Mouse (Mus musculus) heart, embryonic 10.5 days (tissue): ENCODE data around the gene Smarcd1. TPM values are rescaled to one million over a fixed set of nuclear protein-coding genes. Genes with fewer than 3 reads are reported as not detected.

Experiments
- DNase-seq: peaks from one replicate; pipeline ENCODE4 v3.0.0-alpha.2; 2017; ENCODE audit warnings: low spot score
- H3K27ac ChIP-seq: fragments of 300-500 bp; sonication (generic); 2 replicates; pipeline ENCODE4 v1.5.1; 2016; ENCODE audit warnings: mild to moderate bottlenecking
- H3K27me3 ChIP-seq: fragments of 300-500 bp; sonication (generic); 2 replicates; pipeline ENCODE4 v1.6.1; 2016; ENCODE audit warnings: mild to moderate bottlenecking; ENCODE audit not compliant: poor library complexity, insufficient read depth, severe bottlenecking
- H3K36me3 ChIP-seq: fragments of 300-500 bp; sonication (generic); 2 replicates; pipeline ENCODE4 v1.6.1; 2016; ENCODE audit warnings: mild to moderate bottlenecking, moderate library complexity
- H3K4me1 ChIP-seq: fragments of 300-500 bp; sonication (generic); 2 replicates; pipeline ENCODE4 v1.6.1; 2016; ENCODE audit warnings: mild to moderate bottlenecking
- H3K4me3 ChIP-seq: fragments of 300-500 bp; sonication (generic); 2 replicates; pipeline ENCODE4 v1.5.1; 2016; ENCODE audit warnings: mild to moderate bottlenecking, moderate library complexity
- H3K9me3 ChIP-seq: fragments of 300-500 bp; sonication (generic); 2 replicates; pipeline ENCODE4 v1.6.1; 2016; ENCODE audit warnings: mild to moderate bottlenecking, moderate library complexity
- WGBS: fragments of 180-500 bp; shearing (Covaris S2); methylation state at CpG from one replicate; pipeline ENCODE4 v1.1.7; 2016; 5-methylcytosine and 5-hydroxymethylcytosine counted together
- polyA plus RNA-seq: library from polyadenylated mRNA; unstranded; fragments of >200 nt; fragmentation: Nextera tagmentation; extraction: Ambion mirVana; gene quantifications from 2 replicates; pipeline ENCODE4 v1.2.1, GENCODE M21; 2016

Smarcd1 gene
- polyA plus RNA-seq: 31.1 and 45.5 TPM in 2 replicates

- Histone ChIP-seq H3K9me3 (no peaks in the 10 kb centered on the region), H3K27ac (peak within 1 kb of the TSS; percentile 100), H3K4me1 (peaks cover 65% of the 10 kb centered on the region), H3K4me3 (peak within 1 kb of the TSS; percentile 92), H3K27me3 (peaks cover 23% of the 10 kb centered on the region), H3K36me3 (peaks cover 35% of the 10 kb centered on the region)
- WGBS: under 1% methylated on average over 70 of the region's 71 CpGs
- DNase-seq: peak; percentile 97
These were observed at the start of gene Smarcd1 for GRCm38 (mm10) chr15:99701999-99702900. TSS of gene Smarcd1 (plus strand) at chr15:99702129.

GRCm38 (mm10) chr15:99653291-99653690, 48.6 kb upstream of the Smarcd1 start:
- DNase-seq: peak; percentile 74
- Histone ChIP-seq H3K27me3 (peaks cover 39% of the 10 kb centered on the region), H3K27ac (0 out of 2 replicates have a peak overlapping the region, but pooled peaks have one; percentile 17), H3K4me1 (peaks cover 47% of the 10 kb centered on the region), H3K4me3 (peak overlapping the region; percentile 54), H3K9me3 (no peaks in the 10 kb centered on the region), H3K36me3 (no peaks in the 10 kb centered on the region)
- 9% methylated on average over 8 of the region's 8 CpGs for WGBS

GRCm38 (mm10) chr15:99653876-99654275, 48.1 kb upstream of the Smarcd1 start:
- Histone ChIP-seq H3K27me3 (peaks cover 39% of the 10 kb centered on the region), H3K27ac (0 out of 2 replicates have a peak overlapping the region, but pooled peaks have one; percentile 17)
- DNase-seq: no peak

GRCm38 (mm10) chr15:99655956-99656355, 46.0 kb upstream of the Smarcd1 start:
- peak; percentile 70 for DNase-seq
- Histone ChIP-seq H3K4me3 (no peak overlapping the region), H3K36me3 (no peaks in the 10 kb centered on the region), H3K4me1 (peaks cover 23% of the 10 kb centered on the region), H3K9me3 (no peaks in the 10 kb centered on the region), H3K27ac (no peak overlapping the region), H3K27me3 (peaks cover 46% of the 10 kb centered on the region)
- WGBS: 43% methylated on average over 9 of the region's 9 CpGs

More at GRCm38 (mm10) chr15:99653876-99654275, 48.1 kb upstream of the Smarcd1 start:
- 2% methylated on average over 21 of the region's 21 CpGs for WGBS
- Histone ChIP-seq H3K9me3 (no peaks in the 10 kb centered on the region), H3K4me3 (peak overlapping the region; percentile 54), H3K36me3 (no peaks in the 10 kb centered on the region), H3K4me1 (peaks cover 42% of the 10 kb centered on the region)

- peaks cover 36% of the 10 kb centered on the region for H3K4me1 ChIP-seq
- WGBS: 54% methylated on average over 2 of the region's 2 CpGs
- DNase-seq: peak; percentile 66
- no peaks in the 10 kb centered on the region for H3K36me3 ChIP-seq
- peaks cover 55% of the 10 kb centered on the region for H3K27me3 ChIP-seq
- no peak overlapping the region for H3K4me3 ChIP-seq
- H3K9me3 ChIP-seq: no peaks in the 10 kb centered on the region
- H3K27ac ChIP-seq: no peak overlapping the region
These were observed 43.5 kb upstream of the Smarcd1 start for GRCm38 (mm10) chr15:99658437-99658836.

GRCm38 (mm10) chr15:99661121-99661830, 40.7 kb upstream of the Smarcd1 start:
- DNase-seq: no peak
- H3K4me3 ChIP-seq: no peak overlapping the region

GRCm38 (mm10) chr15:99662371-99662770, 39.6 kb upstream of the Smarcd1 start:
- peaks cover 43% of the 10 kb centered on the region for H3K27me3 ChIP-seq
- DNase-seq: peak; percentile 82
- no peak overlapping the region for H3K27ac ChIP-seq
- H3K9me3 ChIP-seq: no peaks in the 10 kb centered on the region
- no peak overlapping the region for H3K4me3 ChIP-seq
- 14% methylated on average over 7 of the region's 7 CpGs for WGBS
- peaks cover 46% of the 10 kb centered on the region for H3K4me1 ChIP-seq
- no peaks in the 10 kb centered on the region for H3K36me3 ChIP-seq

More at GRCm38 (mm10) chr15:99661121-99661830, 40.7 kb upstream of the Smarcd1 start:
- Histone ChIP-seq H3K4me1 (peaks cover 47% of the 10 kb centered on the region), H3K27me3 (peaks cover 41% of the 10 kb centered on the region), H3K9me3 (no peaks in the 10 kb centered on the region), H3K27ac (no peak overlapping the region), H3K36me3 (no peaks in the 10 kb centered on the region)
- WGBS: 88% methylated on average over 15 of the region's 15 CpGs

- H3K27me3 ChIP-seq: peaks cover 55% of the 10 kb centered on the region
- no peaks in the 10 kb centered on the region for H3K9me3 ChIP-seq
- peaks cover 52% of the 10 kb centered on the region for H3K4me1 ChIP-seq
- 3% methylated on average over 17 of the region's 17 CpGs for WGBS
- no peaks in the 10 kb centered on the region for H3K36me3 ChIP-seq
- peak overlapping the region; percentile 69 for H3K27ac ChIP-seq
- DNase-seq: peak; percentile 78
- H3K4me3 ChIP-seq: peak overlapping the region; percentile 61
These were observed 37.8 kb upstream of the Smarcd1 start for GRCm38 (mm10) chr15:99663964-99664599.

- H3K27me3 ChIP-seq: peaks cover 62% of the 10 kb centered on the region
These were observed 37.1 kb upstream of the Smarcd1 start for GRCm38 (mm10) chr15:99664600-99665451.

GRCm38 (mm10) chr15:99667544-99667943, 34.4 kb upstream of the Smarcd1 start:
- H3K4me1 ChIP-seq: peaks cover 66% of the 10 kb centered on the region
- H3K9me3 ChIP-seq: no peaks in the 10 kb centered on the region
- DNase-seq: no peak
- H3K27me3 ChIP-seq: peaks cover 72% of the 10 kb centered on the region
- no peak overlapping the region for H3K4me3 ChIP-seq
- no peaks in the 10 kb centered on the region for H3K36me3 ChIP-seq
- 96% methylated on average over 2 of the region's 2 CpGs for WGBS
- H3K27ac ChIP-seq: no peak overlapping the region

More at GRCm38 (mm10) chr15:99664600-99665451, 37.1 kb upstream of the Smarcd1 start:
- H3K4me3 ChIP-seq: peak overlapping the region; percentile 61
- no peaks in the 10 kb centered on the region for H3K36me3 ChIP-seq
- WGBS: under 1% methylated on average over 52 of the region's 52 CpGs
- H3K27ac ChIP-seq: peak overlapping the region; percentile 69
- peaks cover 54% of the 10 kb centered on the region for H3K4me1 ChIP-seq
- no peaks in the 10 kb centered on the region for H3K9me3 ChIP-seq
- DNase-seq: peak; percentile 95

- Histone ChIP-seq H3K27ac (no peak overlapping the region), H3K4me1 (peaks cover 59% of the 10 kb centered on the region), H3K27me3 (peaks cover 86% of the 10 kb centered on the region), H3K36me3 (no peaks in the 10 kb centered on the region), H3K9me3 (no peaks in the 10 kb centered on the region), H3K4me3 (peak overlapping the region; percentile 16; the same call in 1 of the 2 replicates)
- WGBS: 2% methylated on average over 12 of the region's 12 CpGs
- peak; percentile 84 for DNase-seq
These were observed 33.0 kb upstream of the Smarcd1 start for GRCm38 (mm10) chr15:99668881-99669280.

GRCm38 (mm10) chr15:99669392-99669791, 32.5 kb upstream of the Smarcd1 start:
- WGBS: 0% methylated on average over 1 of the region's 1 CpGs
- Histone ChIP-seq H3K4me1 (peaks cover 54% of the 10 kb centered on the region), H3K4me3 (no peak overlapping the region), H3K27me3 (peaks cover 91% of the 10 kb centered on the region), H3K9me3 (no peaks in the 10 kb centered on the region), H3K36me3 (no peaks in the 10 kb centered on the region), H3K27ac (no peak overlapping the region)
- DNase-seq: no peak
